Mouse (Mus musculus) limb, embryonic 10.5 days (tissue): ENCODE results near the gene Vsir. TPM values are rescaled to one million over a fixed set of nuclear protein-coding genes. Genes with fewer than 3 reads are reported as not detected.

ENCODE experiments used
- DNase-seq: peaks from one replicate; pipeline ENCODE4 v3.0.0-alpha.2; 2017; ENCODE audit warnings: low spot score
- H3K27ac ChIP-seq: fragments of 300-500 bp; sonication (generic); 2 replicates; pipeline ENCODE4 v1.5.1; 2016; ENCODE audit warnings: mild to moderate bottlenecking
- H3K27me3 ChIP-seq: fragments of 300-500 bp; sonication (generic); 2 replicates; pipeline ENCODE4 v1.6.1; 2016; ENCODE audit warnings: low read depth, mild to moderate bottlenecking; ENCODE audit not compliant: poor library complexity, severe bottlenecking
- H3K36me3 ChIP-seq: fragments of 300-500 bp; sonication (generic); 2 replicates; pipeline ENCODE4 v1.6.1; 2016; ENCODE audit warnings: mild to moderate bottlenecking, moderate library complexity
- H3K4me1 ChIP-seq: fragments of 300-500 bp; sonication (generic); 2 replicates; pipeline ENCODE4 v1.6.1; 2016
- H3K4me3 ChIP-seq: fragments of 300-500 bp; sonication (generic); 2 replicates; pipeline ENCODE4 v1.5.1; 2016; ENCODE audit warnings: mild to moderate bottlenecking, moderate library complexity
- H3K9me3 ChIP-seq: fragments of 300-500 bp; sonication (generic); replicated peaks from 2 replicates; pipeline ENCODE4 v1.6.1; 2016; ENCODE audit warnings: mild to moderate bottlenecking
- WGBS: fragments of 180-500 bp; shearing (Covaris S2); methylation state at CpG from one replicate; pipeline ENCODE4 v1.1.7; 2016; 5-methylcytosine and 5-hydroxymethylcytosine counted together
- polyA plus RNA-seq: library from polyadenylated mRNA; unstranded; fragments of >200 nt; fragmentation: Nextera tagmentation; extraction: Ambion mirVana; gene quantifications from 2 replicates; pipeline ENCODE4 v1.2.1, GENCODE M21; 2016

The Vsir gene
- polyA plus RNA-seq, 1 experiment from 2014 or later: 1.1 TPM

DNA sequence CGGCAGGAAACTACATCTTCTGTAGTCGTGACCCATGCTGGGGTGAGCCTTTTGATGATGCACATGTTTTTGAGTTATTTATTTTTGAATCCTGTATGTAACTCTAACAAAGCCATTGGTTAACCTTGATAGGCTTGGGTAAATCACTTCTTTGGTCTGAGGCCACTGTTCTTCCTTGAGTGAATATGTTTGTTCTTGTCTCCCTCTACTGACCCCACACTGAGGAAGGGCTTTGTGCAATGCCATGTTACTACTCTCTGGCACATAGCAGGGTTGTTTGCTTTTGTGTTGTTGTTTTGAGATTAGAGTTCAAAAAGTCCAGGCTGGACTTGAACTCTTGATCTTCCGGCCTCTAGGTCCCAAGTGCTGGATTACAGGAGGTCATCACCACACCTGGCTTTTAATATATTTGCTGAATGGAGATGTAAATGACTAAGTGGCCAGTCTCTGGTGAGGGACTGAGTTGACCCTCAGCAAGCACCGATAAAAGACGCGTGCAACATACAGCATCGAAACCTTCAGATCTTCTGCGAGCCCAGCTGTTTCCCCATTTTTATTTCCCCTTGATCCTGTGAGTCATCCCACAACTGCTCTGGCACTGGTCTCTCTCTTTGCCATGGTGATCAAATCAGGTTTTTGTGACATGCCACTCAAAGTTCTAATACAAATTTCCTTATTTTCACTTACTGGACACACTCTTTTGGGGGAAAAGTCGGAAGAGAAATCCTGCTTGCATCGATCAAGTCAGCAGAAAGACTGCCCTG is 51.6 kb downstream of the Vsir start:
- Histone ChIP-seq H3K36me3 (no peaks in the 10 kb centered on the region), H3K4me1 (peaks cover 19% of the 10 kb centered on the region), H3K9me3 (no peaks in the 10 kb centered on the region), H3K27me3 (no peaks in the 10 kb centered on the region), H3K4me3 (no peak overlapping the region), H3K27ac (no peak overlapping the region)
- DNase-seq: no peak
- 90% methylated on average over 10 of the region's 10 CpGs for WGBS

DNA sequence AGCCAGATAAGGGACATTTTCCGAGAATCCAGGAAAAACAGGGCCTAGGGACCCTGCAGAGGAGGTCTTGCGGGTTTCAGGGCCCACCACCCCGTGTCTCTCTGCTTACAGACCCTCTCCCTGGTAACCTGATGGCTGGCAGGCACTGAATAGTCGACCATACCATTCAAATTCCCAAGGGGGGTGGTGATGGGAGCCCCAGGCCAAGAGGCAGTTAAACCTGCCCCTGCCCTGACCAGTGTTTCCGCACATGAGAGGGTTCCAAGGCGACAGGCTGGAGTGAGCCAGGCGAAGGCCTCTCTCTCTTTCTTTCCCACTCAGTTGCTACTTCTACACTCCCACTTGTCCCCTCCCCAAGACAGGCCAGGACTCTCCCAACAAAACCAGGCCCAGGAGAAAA is 52.8 kb downstream of the Vsir start, which contains the start of gene Gm17455:
Gene Gm17455, plus strand, starts transcription at position 278 of the 400 bp plus-strand sequence.
- Histone ChIP-seq H3K4me1 (peaks cover 19% of the 10 kb centered on the region), H3K4me3 (no peak within 1 kb of the TSS), H3K36me3 (no peaks in the 10 kb centered on the region), H3K27me3 (no peaks in the 10 kb centered on the region), H3K27ac (peak within 1 kb of the TSS; percentile 25; the same call in 1 of the 2 replicates), H3K9me3 (no peaks in the 10 kb centered on the region)
- WGBS: 56% methylated on average over 7 of the region's 7 CpGs
- DNase-seq: no peak

- Histone ChIP-seq H3K36me3 (no peaks in the 10 kb centered on the region), H3K27ac (no peak overlapping the region; the same call in 1 of the 2 replicates), H3K4me1 (peaks cover 19% of the 10 kb centered on the region), H3K27me3 (no peaks in the 10 kb centered on the region), H3K9me3 (no peaks in the 10 kb centered on the region), H3K4me3 (no peak overlapping the region)
- DNase-seq: no peak
- 88% methylated on average over 11 of the region's 11 CpGs for WGBS
These were observed 54.0 kb downstream of the Vsir start for GRCm38 (mm10) chr10:60400507-60401295.

GRCm38 (mm10) chr10:60405460-60406177 is 59.0 kb downstream of the Vsir start:
- DNase-seq: no peak
- H3K9me3 ChIP-seq: no peaks in the 10 kb centered on the region
- H3K36me3 ChIP-seq: no peaks in the 10 kb centered on the region
- no peak overlapping the region for H3K4me3 ChIP-seq
- H3K4me1 ChIP-seq: peaks cover 6% of the 10 kb centered on the region; the same call in 1 of the 2 replicates
- no peak overlapping the region for H3K27ac ChIP-seq
- H3K27me3 ChIP-seq: peaks cover 10% of the 10 kb centered on the region
- 60% methylated on average over 7 of the region's 7 CpGs for WGBS

GRCm38 (mm10) chr10:60407831-60408230 is 61.2 kb downstream of the Vsir start:
- Histone ChIP-seq H3K9me3 (no peaks in the 10 kb centered on the region), H3K36me3 (no peaks in the 10 kb centered on the region), H3K4me1 (no peaks in the 10 kb centered on the region), H3K27ac (no peak overlapping the region), H3K4me3 (no peak overlapping the region), H3K27me3 (peaks cover 20% of the 10 kb centered on the region)
- 6% methylated on average over 5 of the region's 5 CpGs for WGBS
- DNase-seq: peak; percentile 84

DNA sequence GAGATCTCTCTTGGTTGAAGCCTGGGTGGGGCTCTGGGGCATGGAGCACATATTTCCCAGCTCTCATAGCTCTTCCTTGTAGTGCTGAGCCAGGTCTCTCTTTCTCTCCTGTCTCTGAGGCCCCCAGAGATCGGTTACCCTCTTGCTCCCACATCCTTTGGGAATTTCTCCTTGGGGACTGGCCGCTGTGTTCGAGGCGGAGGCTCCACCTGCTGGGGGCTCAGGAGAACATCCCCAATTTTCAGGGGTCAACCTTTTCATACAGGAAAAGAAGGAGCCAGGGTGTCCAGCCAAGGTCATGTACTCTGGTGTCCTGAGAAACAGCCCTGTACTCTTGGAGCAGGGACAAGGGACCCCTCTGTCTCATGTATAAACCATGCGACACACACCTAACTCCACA is 65.1 kb downstream of the Vsir start:
- H3K27ac ChIP-seq: no peak overlapping the region
- no peaks in the 10 kb centered on the region for H3K9me3 ChIP-seq
- peak; percentile 40 for DNase-seq
- no peaks in the 10 kb centered on the region for H3K36me3 ChIP-seq
- H3K4me3 ChIP-seq: no peak overlapping the region
- H3K4me1 ChIP-seq: no peaks in the 10 kb centered on the region
- H3K27me3 ChIP-seq: peaks cover 20% of the 10 kb centered on the region
- 30% methylated on average over 5 of the region's 5 CpGs for WGBS

DNA sequence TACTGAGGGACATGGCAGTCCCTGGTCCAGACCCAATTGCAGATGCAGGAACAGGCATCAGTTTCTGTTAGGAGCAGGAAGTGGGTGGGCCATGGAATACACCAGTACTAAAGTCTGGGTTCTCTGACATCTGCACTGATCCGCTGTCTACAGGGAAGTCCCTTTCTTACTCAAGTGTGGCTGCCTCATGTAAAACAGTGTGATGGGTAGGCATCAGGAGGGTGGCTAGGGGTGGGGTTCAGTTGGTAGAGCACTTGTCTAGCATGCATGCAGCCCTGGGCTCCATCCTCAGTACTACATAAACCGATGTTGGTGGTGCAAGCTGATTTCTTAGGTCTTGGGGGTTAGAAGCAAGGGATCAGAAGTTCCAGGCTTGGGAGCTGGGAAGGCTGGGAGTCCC is 67.1 kb downstream of the Vsir start:
- H3K36me3 ChIP-seq: no peaks in the 10 kb centered on the region
- peaks cover 20% of the 10 kb centered on the region for H3K27me3 ChIP-seq
- no peak overlapping the region for H3K4me3 ChIP-seq
- H3K4me1 ChIP-seq: no peaks in the 10 kb centered on the region
- H3K27ac ChIP-seq: no peak overlapping the region
- no peaks in the 10 kb centered on the region for H3K9me3 ChIP-seq
- WGBS: 84% methylated on average over 2 of the region's 2 CpGs
- no peak for DNase-seq

GRCm38 (mm10) chr10:60417041-60417440 is 70.4 kb downstream of the Vsir start:
- no peaks in the 10 kb centered on the region for H3K4me1 ChIP-seq
- no peak for DNase-seq
- H3K36me3 ChIP-seq: no peaks in the 10 kb centered on the region
- H3K27me3 ChIP-seq: no peaks in the 10 kb centered on the region
- no peak overlapping the region for H3K27ac ChIP-seq
- H3K9me3 ChIP-seq: no peaks in the 10 kb centered on the region
- no peak overlapping the region for H3K4me3 ChIP-seq
- WGBS: 90% methylated on average over 2 of the region's 2 CpGs

DNA sequence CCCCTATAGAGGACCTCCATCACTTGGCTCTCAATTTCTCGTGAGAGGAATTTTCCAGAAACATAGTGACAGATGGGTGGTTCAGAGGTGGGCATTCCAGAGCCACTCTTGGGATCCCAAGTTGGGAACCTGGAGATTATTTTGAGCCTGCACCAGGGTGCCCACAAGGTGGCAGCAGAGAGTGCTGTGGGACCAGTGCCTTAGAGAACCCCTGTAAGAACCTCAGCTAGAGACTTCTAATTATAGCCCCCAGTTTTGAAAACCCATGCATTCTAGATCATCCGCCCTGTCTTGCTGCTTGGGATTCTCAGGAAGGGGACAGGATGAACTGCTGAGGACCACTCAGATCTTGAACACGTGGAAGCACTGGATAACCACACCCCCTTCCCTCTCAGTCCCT is 71.5 kb downstream of the Vsir start:
- H3K9me3 ChIP-seq: no peaks in the 10 kb centered on the region
- no peak overlapping the region for H3K27ac ChIP-seq
- 7% methylated on average over 3 of the region's 3 CpGs for WGBS
- H3K27me3 ChIP-seq: no peaks in the 10 kb centered on the region
- H3K36me3 ChIP-seq: no peaks in the 10 kb centered on the region
- H3K4me3 ChIP-seq: no peak overlapping the region
- no peaks in the 10 kb centered on the region for H3K4me1 ChIP-seq
- peak; percentile 85 for DNase-seq

DNA sequence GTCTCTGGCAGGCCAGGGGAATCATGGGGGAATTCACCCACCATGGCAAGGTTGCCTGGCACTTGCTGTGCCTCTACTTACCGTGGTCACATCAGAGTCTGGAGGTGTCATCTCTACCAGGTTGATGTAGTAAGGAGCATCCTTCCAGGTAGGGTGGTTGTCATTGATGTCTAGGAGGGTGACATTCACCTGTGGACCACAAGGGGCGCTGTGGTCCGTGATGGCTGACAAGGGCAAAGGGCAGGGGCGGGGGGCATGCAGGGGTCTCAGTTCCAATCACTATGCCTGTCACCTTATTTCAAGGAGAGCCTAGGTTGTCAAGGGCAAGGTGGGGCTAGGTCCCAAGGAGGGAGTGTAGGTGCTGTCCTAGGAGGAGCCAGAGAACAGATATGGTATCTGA is 73.0 kb downstream of the Vsir start:
- Histone ChIP-seq H3K27me3 (no peaks in the 10 kb centered on the region), H3K36me3 (no peaks in the 10 kb centered on the region), H3K27ac (no peak overlapping the region), H3K4me1 (no peaks in the 10 kb centered on the region), H3K9me3 (no peaks in the 10 kb centered on the region), H3K4me3 (no peak overlapping the region)
- WGBS: 21% methylated on average over 4 of the region's 4 CpGs
- DNase-seq: peak; percentile 49
